Mouse (Mus musculus) forebrain, embryonic 12.5 days (tissue): ENCODE measurements around the gene Rgl1. TPM values are rescaled to one million over a fixed set of nuclear protein-coding genes. Genes with fewer than 3 reads are reported as not detected.

Source experiments
- ATAC-seq: fragments of 200-750 bp; cut with Nextera tagmentation; 2 replicates; pipeline ENCODE4 v1.8.0; 2017; ENCODE audit warnings: moderate TSS enrichment; ENCODE audit not compliant: low FRiP score
- H3K27ac ChIP-seq: fragments of 300-500 bp; sonication (generic); 2 replicates; pipeline ENCODE4 v1.5.1; 2016; ENCODE audit warnings: mild to moderate bottlenecking
- H3K27me3 ChIP-seq: fragments of 300-500 bp; sonication (generic); 2 replicates; pipeline ENCODE4 v1.6.1; 2016; ENCODE audit warnings: mild to moderate bottlenecking
- H3K36me3 ChIP-seq: fragments of 300-500 bp; sonication (generic); replicated peaks from 2 replicates; pipeline ENCODE4 v1.6.1; 2016; ENCODE audit warnings: mild to moderate bottlenecking
- H3K4me1 ChIP-seq: fragments of 300-500 bp; sonication (generic); 2 replicates; pipeline ENCODE4 v1.6.1; 2016
- H3K4me2 ChIP-seq: fragments of 300-500 bp; sonication (generic); 2 replicates; pipeline ENCODE4 v1.6.1; 2016; ENCODE audit warnings: mild to moderate bottlenecking, moderate library complexity
- H3K4me3 ChIP-seq: fragments of 300-500 bp; sonication (generic); replicated peaks from 2 replicates; pipeline ENCODE4 v1.5.1; 2016; ENCODE audit warnings: mild to moderate bottlenecking
- H3K9ac ChIP-seq: fragments of 300-500 bp; sonication (generic); 2 replicates; pipeline ENCODE4 v1.6.1; 2016; ENCODE audit warnings: mild to moderate bottlenecking
- H3K9me3 ChIP-seq: fragments of 300-500 bp; sonication (generic); 2 replicates; pipeline ENCODE4 v1.6.1; 2016
- WGBS: fragments of 180-500 bp; shearing (Covaris S2); methylation state at CpG from one replicate; pipeline ENCODE4 v1.1.7; 2016; 5-methylcytosine and 5-hydroxymethylcytosine counted together
- polyA plus RNA-seq: library from polyadenylated mRNA; unstranded; fragments of >200 nt; fragmentation: Nextera tagmentation; extraction: Ambion mirVana; gene quantifications from 2 replicates; pipeline ENCODE4 v1.2.1, GENCODE M21; 2016

Rgl1 gene
- 19.8 and 20.9 TPM in 2 replicates for polyA plus RNA-seq

DNA sequence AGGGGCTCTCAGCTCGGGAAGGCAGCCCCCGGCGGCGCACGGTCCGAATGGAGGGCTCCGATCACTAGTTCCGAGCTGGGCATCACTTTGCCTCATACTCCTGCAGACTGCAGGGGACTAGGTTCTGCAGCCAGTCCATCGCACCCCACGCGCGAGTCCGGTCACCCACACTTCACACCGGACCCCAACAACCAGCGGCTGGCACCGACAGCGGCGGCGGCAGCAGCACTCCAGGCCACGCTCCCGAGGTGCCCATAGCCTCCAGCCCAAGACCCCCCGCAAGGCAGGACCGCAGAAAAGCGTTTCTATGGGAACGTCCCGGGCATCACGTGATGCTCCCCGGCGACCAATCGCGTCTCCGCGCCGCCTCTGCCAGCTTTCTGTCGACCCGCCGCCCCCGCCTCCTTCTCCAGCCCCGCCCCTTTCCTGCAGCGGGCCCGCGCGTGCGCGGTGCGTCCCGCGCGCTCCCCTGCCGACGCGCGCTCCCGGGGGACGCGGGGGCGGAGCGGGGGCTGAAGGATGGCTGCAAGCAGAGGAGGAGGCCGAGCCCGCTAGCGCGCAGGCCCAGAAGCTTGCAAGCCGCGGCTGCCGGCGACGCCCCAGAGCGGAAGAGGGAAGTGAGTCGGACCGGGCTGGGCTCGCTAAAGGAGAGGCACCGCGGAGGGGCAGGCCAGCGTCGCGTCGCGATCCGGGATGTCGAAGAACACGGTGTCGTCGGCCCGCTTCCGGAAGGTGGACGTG, at the start of gene Rgl1, which contains the start of gene Arpc5:
Gene Rgl1, minus strand, starts transcription at position 320 of the 741 bp plus-strand sequence.
Gene Arpc5, plus strand, starts transcription at position 511 of the 741 bp plus-strand sequence.
- Histone ChIP-seq H3K36me3 (peaks cover 11% of the 10 kb centered on the region), H3K4me1 (peaks cover 9% of the 10 kb centered on the region), H3K9ac (peak within 1 kb of the TSS; percentile 94), H3K9me3 (no peaks in the 10 kb centered on the region), H3K4me2 (peak within 1 kb of the TSS; percentile 92), H3K27ac (peak within 1 kb of the TSS; percentile 90), H3K27me3 (no peaks in the 10 kb centered on the region), H3K4me3 (peak within 1 kb of the TSS; percentile 99)
- peak; percentile 97 for ATAC-seq
- under 1% methylated on average over 85 of the region's 86 CpGs for WGBS

DNA sequence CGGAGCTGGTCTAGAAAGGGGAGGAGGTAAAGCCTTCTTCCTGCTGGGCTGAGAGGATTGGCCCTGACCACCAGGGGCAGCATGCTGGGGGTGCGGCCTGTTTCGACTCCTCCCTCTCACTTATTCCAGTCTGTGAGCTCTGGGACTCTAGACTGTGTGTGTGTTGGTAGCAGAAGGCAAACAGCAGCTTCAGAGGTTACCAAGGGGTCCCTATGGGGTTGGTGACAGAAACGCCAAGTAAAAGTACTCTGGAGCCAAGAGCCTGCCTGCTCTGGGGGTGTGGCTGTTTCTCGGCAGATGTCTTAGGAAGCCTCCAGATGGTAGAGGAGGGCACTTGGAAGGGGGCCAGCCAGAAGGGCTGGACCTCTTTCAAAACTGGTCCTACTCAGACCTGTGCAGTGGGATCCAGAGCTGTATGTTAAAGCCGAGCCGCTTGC, 49.1 kb upstream of the Rgl1 start:
- H3K27ac ChIP-seq = peak overlapping the region; percentile 80
- WGBS = 43% methylated on average over 7 of the region's 7 CpGs
- peaks cover 49% of the 10 kb centered on the region for H3K4me1 ChIP-seq

DNA sequence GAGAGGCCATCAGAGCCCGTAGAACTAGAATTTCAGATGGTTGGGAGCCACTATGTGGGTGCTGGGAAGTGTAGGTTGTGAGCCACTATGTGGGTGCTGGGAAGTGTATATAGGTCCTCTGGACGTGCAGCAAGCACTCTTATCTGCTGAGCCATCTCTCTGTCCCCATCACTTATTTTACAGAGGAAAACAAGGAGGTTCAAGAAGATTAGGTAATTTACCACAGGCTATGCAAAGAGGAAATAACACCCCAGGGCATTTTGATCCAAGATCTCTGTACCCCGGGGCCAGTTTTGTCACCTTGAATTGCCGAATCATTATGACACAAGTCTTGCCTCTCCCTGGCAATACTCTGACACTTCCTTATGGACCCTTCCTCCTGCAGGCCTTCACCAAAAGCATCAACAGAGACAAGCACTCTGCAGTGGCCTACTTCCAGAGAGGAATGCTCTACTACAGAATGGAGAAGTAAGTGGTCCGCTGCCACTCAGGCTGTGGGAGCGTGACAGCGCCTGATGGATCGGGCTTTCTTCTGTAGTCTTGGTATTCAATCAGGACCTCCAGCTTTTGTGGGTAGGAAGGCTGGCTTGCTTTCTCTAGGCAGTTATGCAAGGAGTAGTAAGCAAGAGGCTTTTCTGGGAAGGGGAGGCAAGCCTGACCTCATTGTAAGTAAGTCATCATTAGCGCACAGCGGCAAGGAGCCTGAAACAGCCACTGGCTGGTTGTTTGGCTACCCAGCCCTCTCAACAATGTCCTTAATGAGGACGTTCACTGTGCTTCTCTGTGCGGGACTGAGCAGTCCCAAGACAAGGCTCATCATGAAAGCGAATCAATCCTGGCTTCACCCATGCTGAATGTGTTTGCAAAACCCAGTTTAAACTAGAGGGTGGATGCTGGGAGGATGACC, 44.6 kb upstream of the Rgl1 start:
- WGBS = 33% methylated on average over 13 of the region's 13 CpGs
- H3K27ac ChIP-seq = peak overlapping the region; percentile 65; the same call in 1 of the 2 replicates
- no peaks in the 10 kb centered on the region for H3K27me3 ChIP-seq
- no peak overlapping the region for H3K4me3 ChIP-seq
- peaks cover 28% of the 10 kb centered on the region for H3K4me1 ChIP-seq
- H3K36me3 ChIP-seq = no peaks in the 10 kb centered on the region
- no peak overlapping the region for H3K9ac ChIP-seq
- ATAC-seq = peak; percentile 77; the same call in 1 of the 2 replicates
- H3K4me2 ChIP-seq = no peak overlapping the region
- no peaks in the 10 kb centered on the region for H3K9me3 ChIP-seq

More for the DNA sequence above, 49.1 kb upstream of the Rgl1 start:
- Histone ChIP-seq H3K36me3 (no peaks in the 10 kb centered on the region), H3K27me3 (no peaks in the 10 kb centered on the region), H3K9me3 (no peaks in the 10 kb centered on the region), H3K9ac (no peak overlapping the region), H3K4me2 (no peak overlapping the region), H3K4me3 (no peak overlapping the region)
- ATAC-seq = peak; percentile 51; the same call in 1 of the 2 replicates

GRCm38 (mm10) chr1:152809541-152810252, 43.5 kb upstream of the Rgl1 start:
- H3K9ac ChIP-seq = no peak overlapping the region
- 54% methylated on average over 8 of the region's 8 CpGs for WGBS
- H3K27ac ChIP-seq = peak overlapping the region; percentile 31; the same call in 1 of the 2 replicates
- H3K4me3 ChIP-seq = no peak overlapping the region
- no peaks in the 10 kb centered on the region for H3K9me3 ChIP-seq
- ATAC-seq = peak; percentile 52; the same call in 1 of the 2 replicates
- H3K4me2 ChIP-seq = no peak overlapping the region
- peaks cover 18% of the 10 kb centered on the region for H3K4me1 ChIP-seq
- H3K27me3 ChIP-seq = no peaks in the 10 kb centered on the region
- H3K36me3 ChIP-seq = no peaks in the 10 kb centered on the region

GRCm38 (mm10) chr1:152808392-152808680, 42.2 kb upstream of the Rgl1 start:
- no peak for ATAC-seq
- Histone ChIP-seq H3K9me3 (no peaks in the 10 kb centered on the region), H3K4me1 (peaks cover 18% of the 10 kb centered on the region), H3K4me2 (no peak overlapping the region), H3K27me3 (no peaks in the 10 kb centered on the region), H3K27ac (no peak overlapping the region), H3K9ac (no peak overlapping the region), H3K36me3 (no peaks in the 10 kb centered on the region), H3K4me3 (no peak overlapping the region)
- WGBS = 87% methylated on average over 2 of the region's 2 CpGs

DNA sequence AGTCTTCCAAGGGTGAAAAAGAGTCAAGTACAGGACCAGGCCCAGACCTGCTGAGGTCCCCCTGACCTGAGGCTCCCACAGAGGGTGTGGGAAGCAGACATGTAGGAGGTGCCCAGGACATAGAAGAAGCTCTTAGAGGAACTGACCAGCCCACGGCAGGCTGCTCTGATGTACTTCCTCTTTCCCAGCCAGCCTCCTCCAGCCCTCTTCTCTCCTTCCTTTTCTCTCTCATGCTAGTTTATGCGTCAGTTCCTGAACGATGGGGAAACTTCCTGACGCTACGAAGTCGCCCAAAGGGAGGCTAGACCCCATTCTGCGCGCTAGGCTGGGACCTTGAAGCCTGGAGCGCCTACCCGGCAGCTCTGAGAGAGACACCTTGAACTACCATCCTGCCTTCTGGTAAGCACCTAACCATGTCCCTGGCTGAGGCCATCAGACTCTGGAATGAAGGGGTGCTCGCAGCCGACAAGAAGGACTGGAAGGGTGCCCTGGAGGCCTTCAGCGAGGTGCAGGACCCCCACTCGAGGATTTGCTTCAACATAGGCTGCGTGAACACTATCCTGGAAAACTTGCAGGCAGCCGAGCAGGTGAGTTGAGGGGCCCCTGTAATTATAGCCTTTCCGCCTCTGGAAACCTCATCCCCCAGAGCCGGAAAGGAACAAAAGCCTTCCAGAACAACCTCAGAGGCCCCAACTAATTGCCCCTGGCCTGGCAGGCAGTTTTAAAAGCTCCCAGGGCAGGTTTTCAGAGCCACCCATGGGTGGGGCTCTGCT, 41.7 kb upstream of the Rgl1 start:
- no peak overlapping the region for H3K4me3 ChIP-seq
- H3K9me3 ChIP-seq = no peaks in the 10 kb centered on the region
- no peak overlapping the region for H3K4me2 ChIP-seq
- 74% methylated on average over 18 of the region's 18 CpGs for WGBS
- H3K36me3 ChIP-seq = no peaks in the 10 kb centered on the region
- no peaks in the 10 kb centered on the region for H3K27me3 ChIP-seq
- no peak for ATAC-seq
- no peak overlapping the region for H3K9ac ChIP-seq
- H3K27ac ChIP-seq = no peak overlapping the region
- H3K4me1 ChIP-seq = peaks cover 18% of the 10 kb centered on the region

DNA sequence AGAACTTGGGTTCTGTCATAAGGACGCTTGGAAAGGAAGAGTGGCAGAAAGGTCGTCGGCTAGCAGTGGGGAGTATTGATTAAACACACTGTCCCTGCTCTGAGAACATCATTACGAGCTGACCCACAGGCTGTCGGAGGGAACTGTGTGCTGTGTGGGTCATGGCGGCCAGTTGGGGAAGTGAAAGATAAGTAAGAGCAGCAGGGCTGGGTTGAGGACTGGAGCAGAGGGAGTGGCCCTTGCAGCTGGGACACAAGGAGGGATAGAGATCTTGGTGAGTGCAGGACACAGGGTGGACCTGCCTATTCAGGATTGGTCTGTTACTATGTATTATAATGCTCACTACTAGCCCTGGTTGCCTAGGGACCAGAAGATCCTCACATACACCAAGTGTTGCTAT, 38.8 kb upstream of the Rgl1 start:
- Histone ChIP-seq H3K27ac (no peak overlapping the region), H3K9me3 (no peaks in the 10 kb centered on the region), H3K9ac (no peak overlapping the region), H3K4me2 (no peak overlapping the region), H3K4me1 (peaks cover 3% of the 10 kb centered on the region), H3K27me3 (no peaks in the 10 kb centered on the region), H3K36me3 (no peaks in the 10 kb centered on the region), H3K4me3 (no peak overlapping the region)
- no peak for ATAC-seq
- WGBS = 86% methylated on average over 6 of the region's 6 CpGs

- WGBS = 89% methylated on average over 13 of the region's 13 CpGs
- Histone ChIP-seq H3K9ac (no peak overlapping the region), H3K27ac (no peak overlapping the region), H3K9me3 (no peaks in the 10 kb centered on the region), H3K4me2 (no peak overlapping the region), H3K4me1 (peaks cover 3% of the 10 kb centered on the region), H3K4me3 (no peak overlapping the region), H3K27me3 (no peaks in the 10 kb centered on the region), H3K36me3 (no peaks in the 10 kb centered on the region)
- no peak for ATAC-seq
Measured at GRCm38 (mm10) chr1:152800633-152801176, 34.6 kb upstream of the Rgl1 start.

- Histone ChIP-seq H3K27ac (no peak within 1 kb of the TSS), H3K36me3 (no peaks in the 10 kb centered on the region), H3K4me3 (no peak within 1 kb of the TSS), H3K9me3 (no peaks in the 10 kb centered on the region), H3K4me2 (no peak within 1 kb of the TSS), H3K4me1 (peaks cover 3% of the 10 kb centered on the region), H3K27me3 (no peaks in the 10 kb centered on the region), H3K9ac (no peak within 1 kb of the TSS)
- peak; percentile 77; the same call in 1 of the 2 replicates for ATAC-seq
- 4% methylated on average over 2 of the region's 2 CpGs for WGBS
Measured at GRCm38 (mm10) chr1:152799897-152800296, 33.7 kb upstream of the Rgl1 start, which contains the start of gene Ncf2. Gene Ncf2, plus strand, starts transcription at chr1:152800194.

DNA sequence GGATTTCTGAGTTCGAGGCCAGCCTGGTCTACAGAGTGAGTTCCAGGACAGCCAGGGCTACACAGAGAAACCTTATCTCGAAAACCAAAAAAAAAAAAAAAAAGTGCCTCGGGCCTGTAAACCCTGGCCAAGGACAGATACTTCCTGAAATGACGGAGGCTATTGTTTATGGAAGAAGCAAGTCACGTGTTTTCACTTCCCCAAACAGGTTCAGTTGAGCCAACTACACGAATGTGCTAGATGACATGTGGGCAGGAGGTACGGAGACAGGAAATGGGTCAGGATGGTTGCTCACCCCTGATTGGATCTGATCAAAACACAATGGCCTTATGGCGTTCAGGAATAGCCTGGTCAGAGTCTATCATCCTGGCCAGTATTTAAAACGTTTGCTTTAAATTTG, 32.0 kb upstream of the Rgl1 start:
- no peak overlapping the region for H3K27ac ChIP-seq
- no peak overlapping the region for H3K4me3 ChIP-seq
- no peaks in the 10 kb centered on the region for H3K27me3 ChIP-seq
- H3K9me3 ChIP-seq = no peaks in the 10 kb centered on the region
- H3K4me2 ChIP-seq = no peak overlapping the region
- H3K9ac ChIP-seq = no peak overlapping the region
- no peak for ATAC-seq
- H3K36me3 ChIP-seq = no peaks in the 10 kb centered on the region
- H3K4me1 ChIP-seq = peaks cover 12% of the 10 kb centered on the region
- 87% methylated on average over 9 of the region's 9 CpGs for WGBS

GRCm38 (mm10) chr1:152796683-152797263, 30.6 kb upstream of the Rgl1 start:
- H3K27me3 ChIP-seq = no peaks in the 10 kb centered on the region
- H3K36me3 ChIP-seq = no peaks in the 10 kb centered on the region
- no peaks in the 10 kb centered on the region for H3K9me3 ChIP-seq
- WGBS = 78% methylated on average over 8 of the region's 8 CpGs
- ATAC-seq = no peak
- no peak overlapping the region for H3K4me3 ChIP-seq
- no peak overlapping the region for H3K9ac ChIP-seq
- peaks cover 19% of the 10 kb centered on the region for H3K4me1 ChIP-seq
- H3K4me2 ChIP-seq = no peak overlapping the region
- H3K27ac ChIP-seq = no peak overlapping the region
